Mouse (Mus musculus): ENCODE measurements around the gene Crb3.
"Not testable (repeated sequence)": the region's sequence is repeated elsewhere in the genome, so short reads cannot be mapped to it uniquely, and the experiment has no call there.

Crb3 gene

DNA sequence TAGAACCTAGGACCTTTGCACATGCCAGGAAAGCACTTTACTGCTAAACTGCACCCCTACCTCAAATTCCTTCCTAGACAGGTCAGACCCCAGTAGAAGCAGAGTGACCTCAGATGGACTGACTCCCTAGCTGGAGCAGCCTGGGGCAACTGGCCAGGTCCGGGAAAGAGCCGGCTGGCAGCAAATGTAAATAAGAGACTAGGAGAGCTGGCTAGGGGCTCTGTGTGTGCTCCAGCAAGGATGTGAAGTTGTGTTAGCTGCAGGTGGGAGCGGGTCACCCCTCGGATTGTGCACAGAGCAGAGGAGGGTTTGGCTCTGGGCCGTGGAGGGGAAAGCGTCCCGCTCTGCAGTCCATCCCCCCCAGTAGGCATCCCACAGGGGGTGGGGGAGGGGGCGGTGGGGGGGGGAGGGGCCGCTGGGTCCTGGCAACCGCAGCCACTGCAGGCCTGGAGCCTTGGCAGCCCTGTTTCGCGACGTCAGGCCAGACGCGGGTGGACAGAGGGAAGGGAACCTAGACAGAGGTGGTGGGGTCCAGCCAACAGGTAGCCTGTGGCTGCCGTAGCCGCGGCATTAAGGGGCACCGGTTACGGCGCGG lies at the start of gene Crb3:
TSS of gene Crb3 (plus strand) at position 215 of the 595 bp plus-strand sequence.
- DNase-seq (ENCODE audit: low spot score): no peak

DNA sequence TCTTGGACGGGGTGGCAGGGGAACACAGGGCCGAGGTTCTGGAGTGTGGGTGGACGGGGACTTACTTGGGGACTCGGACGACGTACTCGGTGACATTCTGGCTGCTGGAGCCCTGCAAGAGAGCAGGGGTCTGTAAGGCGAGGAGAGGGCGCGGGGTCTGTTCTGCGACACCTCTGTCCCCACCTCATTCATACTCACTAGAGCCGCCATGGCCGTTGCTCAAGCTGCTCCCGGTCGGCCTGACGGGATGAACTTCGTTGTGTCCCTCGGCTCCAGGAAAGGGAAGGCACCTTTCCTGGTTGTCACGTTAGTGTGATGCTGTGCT lies 48.0 kb upstream of the Crb3 start:
- DNase-seq (ENCODE audit: low spot score): no peak

DNA sequence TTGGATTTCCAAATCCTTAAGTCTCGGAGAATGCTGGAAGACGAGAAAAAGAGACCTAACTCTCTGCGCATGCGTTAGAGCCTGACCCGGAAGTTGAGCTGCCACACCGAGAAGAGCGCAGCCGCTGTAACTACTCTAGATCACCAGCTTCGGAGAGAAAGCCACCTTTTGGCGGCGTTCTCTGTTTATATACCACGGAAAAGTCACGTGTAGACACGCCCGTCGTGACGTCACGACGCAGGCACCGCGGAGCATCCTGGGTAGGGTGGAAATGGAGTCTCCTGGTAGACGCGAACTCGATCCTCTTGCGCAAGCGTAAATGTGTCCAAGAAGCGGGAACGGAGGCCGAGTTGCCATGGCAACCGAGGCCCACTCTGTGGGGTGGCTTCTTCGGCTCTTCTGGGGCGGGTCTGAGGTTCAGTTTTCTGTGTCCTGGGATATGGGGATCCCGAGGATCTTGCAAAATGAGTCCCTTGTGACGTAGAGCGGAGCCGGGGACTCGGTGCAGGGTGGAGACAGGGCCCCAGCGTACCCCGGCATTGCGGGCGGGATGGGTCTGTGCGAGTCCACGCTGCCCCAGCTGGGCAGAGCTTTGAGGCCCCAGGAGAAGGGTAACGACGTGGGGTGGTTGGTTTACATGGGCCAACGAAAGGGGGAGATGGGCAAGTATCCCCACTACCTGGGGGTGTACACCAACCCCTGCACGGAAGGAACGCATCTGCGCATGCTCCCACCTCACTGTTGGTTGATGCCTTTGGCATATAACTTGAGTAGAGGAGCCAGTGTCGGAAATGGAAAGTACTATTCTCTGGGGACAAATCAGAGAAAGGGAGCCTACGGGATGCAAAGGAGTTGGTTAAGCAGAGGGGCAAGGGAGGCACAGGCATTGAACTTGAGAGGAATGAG lies 47.4 kb upstream of the Crb3 start, which contains the start of the genes Gtf2f1 and Gm17949:
TSS of gene Gtf2f1 (minus strand) at position 53 of the 906 bp plus-strand sequence.
TSS of gene Gm17949 (plus strand) at position 234 of the 906 bp plus-strand sequence.
- peak; percentile 77 for DNase-seq (ENCODE audit: low spot score)

DNA sequence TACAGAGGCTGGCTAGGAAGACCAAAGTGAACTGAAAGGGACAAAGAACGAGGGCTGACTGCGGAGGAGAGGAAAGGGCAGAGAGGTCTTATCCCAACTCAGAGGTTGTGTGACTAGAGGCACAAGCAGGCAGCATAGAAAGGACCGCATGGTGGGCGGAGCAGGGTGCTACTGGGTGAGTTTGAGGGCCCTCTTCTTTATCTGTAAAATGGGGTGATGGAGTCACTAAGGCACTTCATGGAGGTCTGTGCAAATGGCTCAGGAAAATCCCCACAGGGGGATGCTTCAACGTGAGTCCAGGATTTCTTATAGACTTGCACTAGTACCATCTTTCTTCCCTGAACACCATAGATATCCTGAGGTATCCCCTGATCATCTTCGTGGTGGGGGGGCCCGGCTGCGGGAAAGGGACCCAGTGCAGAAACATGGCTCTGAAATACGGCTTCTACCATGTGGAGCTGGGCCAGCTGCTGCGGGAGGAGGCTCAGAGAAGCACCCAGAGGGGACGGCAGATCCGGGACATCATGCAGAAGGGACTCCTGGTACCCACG lies 46.6 kb upstream of the Crb3 start:
- DNase-seq (ENCODE audit: low spot score): no peak

DNA sequence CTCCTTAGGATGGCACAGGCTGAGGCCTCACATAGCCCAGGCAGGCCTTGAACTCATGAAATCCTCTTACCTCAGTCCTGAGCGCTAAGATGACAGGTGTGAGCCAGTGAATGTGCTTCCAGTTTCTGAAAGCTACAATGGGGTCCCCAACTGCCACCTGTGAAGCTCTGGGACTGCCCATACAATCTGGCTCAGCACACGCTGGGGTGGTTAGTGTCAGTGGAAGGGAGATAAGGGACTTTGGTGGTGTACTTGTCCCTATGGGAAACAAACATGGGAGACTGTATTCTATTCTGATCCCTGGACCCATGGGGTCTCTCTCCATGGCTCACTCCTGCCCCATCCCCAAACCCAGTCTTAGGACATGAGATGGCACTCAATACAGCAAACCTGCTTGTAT lies 39.2 kb upstream of the Crb3 start:
- DNase-seq (ENCODE audit: low spot score): no peak

DNA sequence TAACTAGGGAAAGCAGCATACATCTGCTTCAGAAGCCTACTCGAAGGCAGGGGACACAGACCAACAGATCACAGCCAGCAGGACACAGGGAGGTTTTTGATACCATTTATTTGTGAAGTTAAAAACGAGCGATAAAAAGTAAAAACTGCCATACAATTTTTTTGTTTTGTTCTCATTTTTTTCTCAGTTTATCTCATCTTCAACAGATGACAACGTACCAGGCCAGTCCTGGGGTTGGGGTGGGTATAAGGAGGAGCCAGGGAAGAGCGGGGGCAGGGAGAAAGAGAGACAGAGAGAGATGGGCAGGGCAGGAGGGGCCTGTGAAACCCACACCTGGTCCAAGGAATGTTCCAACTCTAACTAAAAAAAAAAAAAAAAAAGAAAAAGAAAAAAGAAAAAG lies 37.9 kb upstream of the Crb3 start:
- DNase-seq (ENCODE audit: low spot score): no peak

DNA sequence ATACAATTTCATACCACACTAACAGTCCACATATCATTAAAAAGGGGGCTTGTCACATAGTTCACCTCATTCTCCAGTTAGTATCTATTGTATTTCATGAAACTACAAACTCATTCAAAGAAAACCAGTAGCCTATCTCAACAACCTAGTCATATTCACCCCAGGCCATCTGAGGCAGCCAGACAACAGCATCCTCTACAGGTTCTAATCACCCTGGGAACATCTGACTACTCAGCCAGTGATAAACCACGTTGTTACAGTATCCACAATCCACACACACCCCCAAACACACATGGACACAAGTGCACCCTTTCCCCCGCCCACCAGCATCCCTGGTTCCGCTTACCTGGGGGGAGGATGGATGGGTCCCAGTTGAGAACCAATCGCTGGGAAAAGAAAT lies 31.4 kb upstream of the Crb3 start:
- no peak for DNase-seq (ENCODE audit: low spot score)

DNA sequence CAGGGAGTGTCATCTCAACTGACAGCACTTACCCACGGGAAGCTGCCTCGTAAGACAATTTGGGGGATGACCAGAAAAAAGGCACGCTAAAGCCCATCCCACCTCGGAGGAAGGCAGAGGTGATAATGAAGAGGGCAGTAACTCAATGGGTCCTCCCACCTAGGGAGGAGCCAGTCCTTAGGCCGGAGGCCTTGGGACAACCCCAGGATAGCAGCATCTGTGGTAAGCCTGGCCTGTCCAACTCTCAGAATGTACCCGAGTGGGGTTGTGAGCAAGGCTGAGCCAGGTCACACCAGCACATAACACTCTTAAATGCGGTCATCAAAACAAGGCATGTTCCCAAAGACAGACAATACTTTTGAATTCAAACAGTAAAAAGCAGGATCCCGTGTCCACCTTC lies 29.2 kb upstream of the Crb3 start:
- no peak for DNase-seq (ENCODE audit: low spot score)

DNA sequence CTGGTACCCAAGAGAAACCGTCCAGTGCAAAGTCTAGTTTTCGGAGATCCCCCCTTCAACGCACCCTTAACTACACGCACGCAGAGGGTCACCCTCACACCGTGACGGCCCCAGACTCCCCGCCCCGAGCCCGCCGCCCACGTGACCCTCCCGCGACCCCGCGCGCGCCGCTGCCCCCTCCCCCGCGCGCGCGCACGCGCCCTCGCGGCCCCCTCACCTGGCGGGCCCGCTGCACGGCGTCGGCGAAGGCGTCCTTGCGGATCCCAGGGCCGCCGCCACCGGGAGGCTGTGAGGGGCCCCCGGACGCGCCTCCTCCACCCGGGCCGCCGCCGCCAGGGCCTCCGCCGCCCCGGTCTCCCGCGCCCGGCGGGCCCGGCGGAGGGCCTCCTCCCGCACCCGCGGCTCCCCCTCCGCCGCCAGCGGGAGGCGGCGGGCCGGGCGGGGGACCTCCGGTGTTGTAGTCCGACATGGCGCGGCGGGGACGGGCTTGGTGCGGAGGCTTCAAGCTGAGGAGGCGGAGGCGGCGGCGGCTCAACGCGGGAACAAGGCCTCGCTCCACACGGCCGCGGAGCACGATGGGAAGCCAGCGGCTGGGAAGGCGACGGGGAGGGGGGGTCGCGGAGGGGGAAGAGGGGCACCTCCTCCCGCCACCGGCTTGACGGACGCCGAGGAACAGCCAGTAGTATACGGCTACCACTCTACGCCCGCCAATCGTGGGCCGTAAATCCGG lies 27.8 kb upstream of the Crb3 start, which contains the start of gene Khsrp:
TSS of gene Khsrp (minus strand) at position 592 of the 730 bp plus-strand sequence.
- DNase-seq (ENCODE audit: low spot score): peak; percentile 8

DNA sequence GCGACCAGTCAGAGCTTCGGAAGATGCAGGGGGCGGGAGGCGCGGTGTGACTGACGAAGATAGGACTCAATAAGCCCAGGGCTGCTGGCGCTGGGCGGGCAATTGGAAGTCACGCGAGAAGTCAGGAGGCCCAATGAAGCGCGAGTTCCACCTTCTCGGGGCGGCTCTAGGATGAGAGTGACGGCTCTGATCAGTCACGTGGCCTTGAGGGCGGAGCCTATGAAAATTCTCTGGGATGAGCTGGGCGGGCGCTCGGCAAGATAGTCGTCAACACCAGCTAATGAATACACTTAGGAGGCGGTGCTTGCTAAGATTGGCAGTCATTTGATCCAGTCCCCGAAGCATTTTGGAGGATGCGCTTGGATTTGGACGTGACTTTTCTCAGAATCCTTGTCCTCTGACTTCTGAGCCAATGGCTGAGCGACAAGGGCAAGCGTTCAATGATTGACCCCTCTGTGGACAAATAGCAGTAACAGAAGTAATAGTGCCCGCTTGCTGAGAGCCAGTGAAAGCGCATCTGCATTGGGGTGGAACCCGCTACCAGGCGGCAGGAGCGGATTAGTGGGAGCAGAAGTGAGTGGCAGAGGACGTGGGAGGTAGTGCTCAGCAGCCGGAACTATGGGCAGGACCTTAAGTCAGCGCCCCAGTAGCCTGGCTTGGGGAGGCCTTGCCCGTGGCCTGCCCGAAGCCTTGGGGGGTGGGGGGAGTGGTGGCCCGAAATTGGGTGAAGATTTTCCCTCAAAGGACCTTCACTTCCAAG lies 27.1 kb upstream of the Crb3 start:
- peak; percentile 80 for DNase-seq (ENCODE audit: low spot score)

DNA sequence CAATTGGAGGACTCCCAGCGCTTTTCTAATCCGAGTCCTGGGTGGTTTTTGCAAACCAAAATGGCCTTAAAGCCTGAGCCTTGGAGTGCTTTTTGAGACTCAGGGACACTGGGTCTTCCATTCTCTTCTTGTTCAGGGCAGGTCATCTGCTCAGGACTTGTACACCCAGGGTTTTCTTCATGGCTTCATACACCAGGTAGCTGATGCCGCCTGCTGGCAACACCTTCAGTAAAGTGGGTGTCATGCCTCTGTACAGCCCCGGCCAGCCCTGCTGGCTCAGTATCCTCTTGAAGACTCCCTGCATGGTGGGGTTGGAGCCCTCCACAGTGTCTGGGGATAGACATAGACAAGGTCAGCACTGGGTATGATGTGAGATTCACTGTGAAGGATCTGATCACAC lies 26.1 kb upstream of the Crb3 start:
- no peak for DNase-seq (ENCODE audit: low spot score)

DNA sequence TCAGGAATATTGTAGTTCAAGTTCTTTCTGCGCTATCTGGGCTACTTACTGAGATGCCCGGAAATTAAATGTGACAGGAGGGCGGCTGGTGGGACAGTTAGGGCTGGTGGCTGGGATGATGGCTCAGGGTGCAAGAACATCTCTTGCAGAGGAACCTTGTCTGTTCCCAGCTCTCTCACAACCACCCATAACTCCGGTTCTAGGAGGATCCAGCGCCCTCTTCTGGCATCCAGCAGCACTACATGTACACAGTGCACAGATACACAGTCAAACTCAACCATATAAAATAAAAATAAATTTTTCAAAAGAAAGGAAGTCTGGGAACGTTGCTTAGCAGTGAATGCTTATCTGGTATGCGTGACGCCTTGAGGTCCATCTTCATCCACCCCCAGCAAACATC lies 19.9 kb upstream of the Crb3 start:
- no peak for DNase-seq (ENCODE audit: low spot score)

DNA sequence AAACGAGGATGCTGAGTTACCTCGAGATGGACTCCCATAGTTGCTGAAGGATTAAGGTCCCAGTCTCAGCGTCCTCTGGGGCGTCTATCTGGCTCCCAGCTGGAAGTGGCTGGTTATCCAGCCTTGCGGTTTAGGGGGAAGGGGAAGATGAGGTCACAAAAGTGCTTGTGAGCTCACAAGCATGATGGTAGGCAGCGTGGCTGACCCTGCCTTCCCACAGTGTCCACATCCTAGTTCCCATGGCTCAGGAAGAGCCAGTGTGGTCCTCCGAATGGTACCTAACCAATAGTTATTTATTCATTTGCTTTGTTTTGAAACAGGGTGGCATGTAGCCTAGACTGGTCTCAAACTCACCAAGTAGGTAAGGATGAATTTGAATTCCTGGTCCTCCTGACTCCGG lies 17.4 kb upstream of the Crb3 start, which contains the start of gene Slc25a41:
TSS of gene Slc25a41 (minus strand) at position 101 of the 400 bp plus-strand sequence.
- DNase-seq (ENCODE audit: low spot score): no peak

DNA sequence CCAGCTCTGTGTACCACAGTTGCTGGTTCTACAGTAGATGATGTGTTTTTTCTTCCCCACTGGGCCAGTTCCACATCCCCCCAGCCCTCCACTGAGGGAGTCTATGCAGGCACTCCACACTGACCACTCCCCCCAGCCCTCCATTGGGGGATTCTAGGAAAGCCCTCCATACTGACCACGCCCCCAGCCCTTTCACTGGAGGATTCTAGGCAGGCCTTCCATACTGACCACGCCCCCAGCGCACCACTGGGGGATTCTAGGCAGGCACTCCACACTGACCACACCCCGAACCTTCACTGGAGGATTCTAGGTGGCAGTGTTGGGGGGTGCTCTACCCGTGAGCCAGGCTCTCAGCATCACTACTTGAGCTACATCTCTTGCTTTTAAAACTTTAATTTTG lies 11.5 kb upstream of the Crb3 start:
- no peak for DNase-seq (ENCODE audit: low spot score)

DNA sequence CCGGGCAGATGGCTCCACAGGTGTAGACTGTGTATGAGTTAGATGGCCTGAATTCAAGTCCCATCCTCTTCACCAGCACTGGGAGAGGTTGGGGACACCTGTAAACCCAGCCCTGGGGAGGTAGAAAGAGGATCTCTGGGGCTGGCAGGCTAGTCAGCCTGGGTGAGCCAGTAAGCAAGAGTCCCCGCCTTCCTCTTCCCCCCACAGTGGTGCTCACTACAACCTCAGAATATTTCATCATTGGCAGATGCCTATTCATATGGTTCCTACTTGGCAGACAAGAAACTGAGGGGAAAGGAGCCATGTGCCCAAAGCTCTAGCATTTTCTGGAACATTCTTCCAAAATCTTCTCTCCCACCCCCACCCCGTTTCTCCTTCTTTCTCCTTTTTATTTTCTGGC lies 10.1 kb upstream of the Crb3 start:
- DNase-seq (ENCODE audit: low spot score): no peak

DNA sequence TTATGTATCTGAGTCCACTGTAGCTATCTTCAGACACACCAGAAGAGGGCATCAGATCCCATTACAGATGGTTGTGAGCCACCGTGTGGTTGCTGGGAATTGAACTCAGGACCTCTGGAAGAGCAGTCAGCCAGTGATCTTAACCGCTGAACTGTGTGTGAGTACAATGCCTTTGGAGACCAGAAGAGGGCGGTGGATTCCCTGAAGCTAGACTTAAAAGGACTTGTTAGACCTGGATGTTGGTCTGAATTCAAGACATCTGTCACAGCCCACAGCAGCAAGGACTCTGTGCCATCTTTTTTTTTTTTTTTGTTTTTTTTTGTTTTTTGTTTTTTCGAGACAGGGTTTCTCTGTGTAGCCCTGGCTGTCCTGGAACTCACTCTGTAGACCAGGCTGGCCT lies 7.2 kb upstream of the Crb3 start:
- DNase-seq (ENCODE audit: low spot score): not testable (repeated sequence)

DNA sequence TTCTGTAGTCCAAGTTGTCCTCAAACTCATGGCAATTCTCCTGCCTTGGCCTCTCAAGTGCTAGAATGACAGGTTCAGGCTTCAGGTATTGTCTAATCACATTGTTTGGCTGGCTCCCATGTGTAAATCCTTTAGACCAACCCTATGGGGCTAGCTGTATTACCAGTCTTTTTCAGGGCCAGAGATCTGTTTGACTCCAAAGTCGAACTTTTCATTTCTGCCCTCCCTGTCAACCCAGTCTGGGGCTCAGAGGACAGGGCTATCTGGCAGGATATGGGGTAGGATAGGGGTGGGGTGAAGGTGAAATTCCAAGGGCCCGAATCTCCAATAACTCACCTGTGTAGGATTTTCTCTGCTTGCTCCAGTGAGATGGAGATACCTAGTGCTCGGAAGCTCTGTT lies 2.7 kb upstream of the Crb3 start:
- DNase-seq (ENCODE audit: low spot score): no peak

DNA sequence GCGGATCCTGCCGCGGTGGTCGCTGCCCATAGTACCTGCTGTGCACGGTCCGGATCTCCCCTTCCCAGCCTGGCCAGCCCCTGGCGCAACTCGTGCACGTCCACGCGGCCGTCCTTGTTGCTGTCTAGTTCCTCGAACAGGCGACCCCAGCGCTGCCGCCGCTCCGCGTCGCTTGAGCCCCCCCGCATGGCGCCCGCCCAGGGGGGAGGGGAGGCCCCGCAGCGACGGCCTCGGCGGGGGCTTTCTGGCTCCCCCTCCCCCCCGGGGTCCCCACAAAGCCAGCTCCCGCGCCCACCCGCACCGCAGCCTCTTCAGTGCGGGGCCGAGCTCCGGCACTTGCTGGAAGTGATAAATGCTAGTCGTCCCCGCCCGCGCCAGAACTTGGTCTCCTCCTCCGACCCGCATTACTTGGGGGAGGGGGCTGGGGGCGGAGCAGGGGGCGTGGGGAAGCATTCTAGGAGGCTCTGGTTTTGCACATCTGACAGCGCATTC lies 627 bp downstream of the Crb3 start, which contains the start of gene Slc25a23:
TSS of gene Slc25a23 (minus strand) at position 378 of the 492 bp plus-strand sequence.
- peak; percentile 42 for DNase-seq (ENCODE audit: low spot score)

DNA sequence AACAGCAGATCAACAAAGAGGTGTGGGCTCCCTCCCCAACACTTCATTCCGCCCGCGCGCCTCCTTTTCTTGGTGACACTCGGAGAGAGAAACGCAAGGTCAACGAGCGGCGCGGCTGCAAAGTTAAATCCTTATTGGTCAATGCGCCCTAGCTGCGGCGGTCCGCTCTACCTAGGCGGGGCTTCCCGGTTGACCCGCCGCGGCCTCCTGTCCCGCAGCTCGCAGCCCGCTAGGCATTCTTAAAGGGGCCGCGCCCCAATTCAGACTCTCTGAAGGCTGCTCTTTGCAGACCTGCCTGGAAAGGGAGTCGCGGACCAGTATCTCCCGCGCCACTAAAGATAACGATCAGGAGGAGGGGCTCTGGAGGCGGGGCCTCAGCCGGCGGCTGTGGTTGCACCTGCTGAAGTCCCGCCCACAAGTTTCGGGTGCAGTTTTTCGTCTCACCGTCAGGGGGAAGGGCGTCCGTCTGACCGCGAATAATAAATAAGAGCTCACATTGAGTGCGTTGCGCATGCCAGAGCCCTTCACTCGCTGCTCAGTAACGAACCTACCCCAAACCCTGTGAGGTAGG lies 1.4 kb downstream of the Crb3 start:
- DNase-seq (ENCODE audit: low spot score): peak; percentile 82

DNA sequence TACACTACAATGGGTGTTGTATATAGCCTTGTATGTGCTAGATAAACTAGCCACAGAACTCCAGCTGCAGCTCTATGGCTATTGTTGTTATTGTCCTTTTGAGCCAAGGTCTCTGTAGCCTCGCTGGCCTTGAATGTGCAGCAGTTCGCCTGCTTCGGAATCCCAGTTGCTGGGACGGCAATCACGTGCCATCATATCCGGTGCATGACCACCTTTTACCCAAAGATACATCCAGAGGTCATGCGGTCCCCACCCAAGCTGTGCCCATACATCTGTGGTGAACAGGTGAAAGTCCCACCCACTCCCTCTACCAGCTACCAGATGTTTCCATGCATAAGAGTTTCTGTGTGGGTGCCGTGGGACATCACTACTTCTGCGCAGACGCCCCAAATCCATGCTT lies 2.2 kb downstream of the Crb3 start:
- no peak for DNase-seq (ENCODE audit: low spot score)

DNA sequence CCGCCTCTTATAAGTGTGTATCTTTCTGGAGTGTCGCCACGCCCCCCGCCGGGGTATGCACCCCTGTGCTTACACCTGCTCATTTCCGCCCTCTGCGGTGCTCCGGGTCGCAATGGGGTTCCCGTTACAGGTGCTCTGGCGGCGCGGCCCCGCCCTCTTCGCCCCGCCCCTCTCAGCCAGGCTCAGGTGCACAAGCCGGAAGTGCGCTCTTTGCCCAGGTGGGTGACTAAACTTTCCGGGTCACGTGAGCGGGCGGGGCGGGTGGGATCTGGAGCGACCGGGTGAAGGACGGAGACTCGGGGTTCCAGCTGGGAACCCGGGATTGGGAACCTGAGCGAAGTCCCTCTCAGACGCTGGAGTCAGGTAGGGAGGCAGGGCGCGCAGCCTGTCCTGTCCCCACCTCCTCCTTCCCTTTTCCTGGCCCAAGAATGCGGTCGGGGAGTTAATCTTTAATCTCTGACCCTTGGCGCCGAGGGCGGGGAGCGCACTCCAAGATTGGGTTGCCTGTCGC lies 3.2 kb downstream of the Crb3 start:
- DNase-seq (ENCODE audit: low spot score): no peak
